Mouse (Mus musculus) hindbrain, embryonic 13.5 days (tissue): ENCODE data around the gene A830031A19Rik. TPM values are rescaled to one million over a fixed set of nuclear protein-coding genes. Genes with fewer than 3 reads are reported as not detected.

Source experiments
- ATAC-seq: fragments of 200-750 bp; cut with Nextera tagmentation; 2 replicates; pipeline ENCODE4 v1.8.0; 2017; ENCODE audit warnings: moderate TSS enrichment; ENCODE audit not compliant: low FRiP score
- H3K27ac ChIP-seq: fragments of 300-500 bp; sonication (generic); 2 replicates; pipeline ENCODE4 v1.5.1; 2015; ENCODE audit warnings: inconsistent platforms, mild to moderate bottlenecking, moderate library complexity
- H3K27me3 ChIP-seq: fragments of 300-500 bp; sonication (generic); 2 replicates; pipeline ENCODE4 v1.6.1; 2015; ENCODE audit warnings: mild to moderate bottlenecking, inconsistent platforms
- H3K36me3 ChIP-seq: fragments of 300-500 bp; sonication (generic); 2 replicates; pipeline ENCODE4 v1.6.1; 2015; ENCODE audit warnings: mild to moderate bottlenecking, inconsistent platforms
- H3K4me1 ChIP-seq: fragments of 300-500 bp; sonication (generic); replicated peaks from 2 replicates; pipeline ENCODE4 v1.6.1; 2015; ENCODE audit warnings: inconsistent platforms
- H3K4me2 ChIP-seq: fragments of 300-500 bp; sonication (generic); 2 replicates; pipeline ENCODE4 v1.6.1; 2015; ENCODE audit warnings: inconsistent platforms, mild to moderate bottlenecking, moderate library complexity
- H3K4me3 ChIP-seq: fragments of 300-500 bp; sonication (generic); 2 replicates; pipeline ENCODE4 v1.5.1; 2015; ENCODE audit warnings: mild to moderate bottlenecking, inconsistent platforms
- H3K9ac ChIP-seq: fragments of 300-500 bp; sonication (generic); 2 replicates; pipeline ENCODE4 v1.6.1; 2015; ENCODE audit warnings: mild to moderate bottlenecking, inconsistent platforms
- H3K9me3 ChIP-seq: fragments of 300-500 bp; sonication (generic); 2 replicates; pipeline ENCODE4 v1.6.1; 2016; ENCODE audit warnings: inconsistent platforms
- WGBS: fragments of 180-500 bp; shearing (Covaris S2); methylation state at CpG from one replicate; pipeline ENCODE4 v1.1.7; 2015; 5-methylcytosine and 5-hydroxymethylcytosine counted together
- polyA plus RNA-seq: library from polyadenylated mRNA; unstranded; fragments of >200 nt; fragmentation: Nextera tagmentation; extraction: Ambion mirVana; gene quantifications from 2 replicates; pipeline ENCODE4 v1.2.1, GENCODE M21; 2015

The A830031A19Rik gene
- polyA plus RNA-seq, 1 experiment from 2014 or later = 0.23 TPM

DNA sequence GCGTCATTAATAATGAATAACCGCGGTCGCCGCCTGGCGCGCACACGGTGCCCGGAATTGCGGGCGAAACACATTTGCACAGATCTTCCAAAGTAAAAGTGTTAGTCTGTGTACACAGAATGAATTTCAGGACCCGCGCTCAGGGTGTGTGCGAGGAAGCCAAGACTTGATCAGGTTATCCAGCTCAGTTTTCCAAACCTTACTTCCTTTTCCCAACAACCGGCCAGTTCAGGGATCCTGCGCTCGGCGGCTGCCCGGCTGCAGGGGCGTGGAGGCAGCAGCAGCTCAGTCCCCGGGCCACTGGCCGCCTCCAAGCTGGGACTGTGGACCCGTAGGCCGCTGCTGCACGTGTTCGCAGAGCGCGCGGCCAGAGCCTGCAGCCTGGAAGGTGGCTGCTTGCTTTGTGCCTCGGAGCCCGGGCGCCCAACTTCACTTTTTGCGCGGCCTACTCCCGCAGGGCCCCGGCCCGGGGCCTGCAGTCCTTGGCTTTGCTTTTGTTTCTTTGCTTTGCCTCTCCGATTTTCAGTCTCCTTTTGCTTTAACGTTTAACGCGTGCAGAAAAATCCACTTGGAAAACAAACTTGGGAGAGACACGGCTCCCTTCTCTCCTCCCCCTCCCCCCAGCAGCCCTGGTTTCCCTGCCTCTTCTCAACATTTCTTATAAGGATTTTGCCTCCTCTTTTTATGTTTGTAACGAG lies 7.0 kb upstream of the A830031A19Rik start:
- WGBS = under 1% methylated on average over 43 of the region's 43 CpGs
- peak; percentile 12; the same call in 1 of the 2 replicates for ATAC-seq
- H3K4me1 ChIP-seq = peaks cover 40% of the 10 kb centered on the region
- peak overlapping the region; percentile 86 for H3K4me3 ChIP-seq
- H3K27ac ChIP-seq = peak overlapping the region; percentile 100
- H3K36me3 ChIP-seq = peaks cover 17% of the 10 kb centered on the region
- peak overlapping the region; percentile 99 for H3K9ac ChIP-seq
- H3K27me3 ChIP-seq = no peaks in the 10 kb centered on the region
- no peaks in the 10 kb centered on the region for H3K9me3 ChIP-seq
- peak overlapping the region; percentile 99 for H3K4me2 ChIP-seq

DNA sequence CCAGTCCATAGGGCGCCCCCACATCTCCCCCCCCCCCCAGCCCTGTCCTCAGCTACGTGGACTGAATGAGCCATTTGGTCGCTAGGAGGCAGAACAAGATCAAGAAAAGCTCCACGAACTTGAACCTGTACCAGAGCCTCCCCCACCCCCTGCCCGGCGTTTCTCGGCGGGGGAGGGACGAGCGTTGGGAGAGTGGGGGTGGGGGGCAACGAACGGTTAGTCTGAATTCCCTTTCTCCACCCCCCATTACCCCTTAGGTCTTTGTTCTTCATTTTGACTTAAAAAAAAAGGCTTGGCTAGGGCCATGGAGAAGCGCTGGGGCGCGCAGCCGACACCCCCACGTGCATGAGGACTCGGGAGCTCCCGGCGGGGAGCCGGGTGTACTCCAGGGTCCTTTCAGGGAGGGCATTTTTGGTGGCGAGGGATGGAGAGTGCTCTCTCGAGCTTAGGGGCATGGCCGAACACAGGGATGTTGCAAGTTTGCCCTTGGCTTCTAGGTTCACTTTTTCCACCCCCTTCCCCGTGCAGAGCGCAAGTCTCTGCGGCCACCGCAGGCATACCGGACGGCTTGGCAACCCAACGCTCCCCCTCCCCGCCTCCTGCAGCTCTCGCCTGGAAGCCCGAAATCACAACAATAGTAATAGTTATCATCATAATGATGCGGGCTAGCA lies 6.3 kb upstream of the A830031A19Rik start:
- H3K4me2 ChIP-seq = peak overlapping the region; percentile 99
- H3K4me3 ChIP-seq = peak overlapping the region; percentile 86
- peaks cover 33% of the 10 kb centered on the region for H3K4me1 ChIP-seq
- H3K36me3 ChIP-seq = peaks cover 10% of the 10 kb centered on the region
- under 1% methylated on average over 34 of the region's 35 CpGs for WGBS
- H3K27ac ChIP-seq = peak overlapping the region; percentile 100
- no peaks in the 10 kb centered on the region for H3K9me3 ChIP-seq
- H3K27me3 ChIP-seq = no peaks in the 10 kb centered on the region
- peak overlapping the region; percentile 99 for H3K9ac ChIP-seq
- ATAC-seq = peak; percentile 72

DNA sequence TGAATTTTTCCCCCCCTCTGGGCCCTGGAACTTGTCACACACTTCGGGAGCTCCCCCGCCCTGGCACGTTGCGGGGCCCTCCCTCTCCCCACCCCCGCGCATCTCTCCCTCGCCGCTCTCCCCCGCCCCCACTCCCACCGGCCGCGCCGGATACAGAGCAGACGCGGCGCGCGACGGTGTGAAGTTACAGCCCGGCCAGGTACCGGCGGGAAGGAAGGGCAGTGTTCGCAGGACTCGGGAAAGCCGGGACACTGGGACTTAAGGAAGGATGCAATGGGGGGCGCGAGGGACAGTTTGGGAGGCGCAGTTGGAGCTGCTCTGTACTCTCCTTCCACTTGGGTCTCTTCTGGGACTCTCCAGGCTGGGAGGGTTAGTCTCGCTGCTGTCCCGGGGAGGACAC lies 5.7 kb upstream of the A830031A19Rik start:
- peak overlapping the region; percentile 99 for H3K4me2 ChIP-seq
- H3K27me3 ChIP-seq = no peaks in the 10 kb centered on the region
- H3K27ac ChIP-seq = peak overlapping the region; percentile 100
- peaks cover 29% of the 10 kb centered on the region for H3K4me1 ChIP-seq
- H3K9ac ChIP-seq = peak overlapping the region; percentile 99
- H3K9me3 ChIP-seq = no peaks in the 10 kb centered on the region
- H3K36me3 ChIP-seq = peaks cover 4% of the 10 kb centered on the region
- H3K4me3 ChIP-seq = peak overlapping the region; percentile 86
- WGBS = under 1% methylated on average over 30 of the region's 30 CpGs
- ATAC-seq = peak; percentile 41

DNA sequence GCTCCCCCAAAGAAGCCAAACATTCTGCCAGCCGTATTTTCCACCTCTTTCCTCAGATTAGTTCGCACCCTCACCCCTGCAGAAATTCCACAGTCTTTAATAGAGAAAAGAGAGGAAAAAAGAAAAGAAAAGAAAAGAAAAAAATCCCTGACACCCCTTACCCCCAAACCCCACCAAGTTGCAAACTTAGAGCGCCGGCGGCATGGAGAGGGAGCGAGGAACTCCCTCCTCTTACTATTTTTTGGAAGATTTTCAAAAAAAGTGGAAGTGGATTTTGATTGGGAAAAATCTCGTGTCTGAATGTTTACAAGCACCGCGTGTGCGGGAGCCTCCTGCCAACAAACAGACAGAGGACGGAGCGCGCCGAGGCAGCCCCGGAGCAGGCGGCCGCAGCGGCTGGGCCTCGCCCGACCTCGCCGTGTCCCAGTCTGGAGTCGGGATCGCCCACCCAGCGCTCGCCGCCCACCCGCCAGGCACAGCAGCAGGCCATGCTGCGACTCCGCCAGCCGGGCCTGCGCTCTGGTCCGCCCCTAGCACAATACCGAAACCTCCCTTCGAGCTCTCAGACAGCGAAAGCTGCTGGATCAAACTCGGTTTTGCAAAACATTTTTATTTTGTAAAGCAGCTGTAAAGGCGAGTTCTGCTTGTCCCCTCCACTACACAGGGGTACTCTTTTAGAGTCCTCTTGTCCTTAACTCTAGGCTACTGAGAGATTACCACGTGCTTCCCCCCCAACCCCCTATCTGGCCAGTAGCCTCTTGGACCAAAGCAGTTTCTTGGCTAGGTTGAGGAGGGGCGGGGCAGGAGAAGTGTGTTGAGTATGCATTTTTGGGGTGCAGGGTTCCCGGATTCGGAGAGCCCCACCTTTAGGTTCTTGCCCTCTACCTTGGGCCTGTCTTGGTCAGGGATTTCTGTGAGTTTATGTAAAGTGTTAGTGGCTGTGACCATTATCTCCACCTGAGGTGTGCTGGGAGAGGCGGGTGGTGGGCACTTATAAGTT lies 4.8 kb upstream of the A830031A19Rik start:
- H3K27ac ChIP-seq = peak overlapping the region; percentile 100
- no peaks in the 10 kb centered on the region for H3K36me3 ChIP-seq
- H3K27me3 ChIP-seq = no peaks in the 10 kb centered on the region
- WGBS = under 1% methylated on average over 43 of the region's 43 CpGs
- peak overlapping the region; percentile 86 for H3K4me3 ChIP-seq
- no peak for ATAC-seq
- peak overlapping the region; percentile 99 for H3K4me2 ChIP-seq
- no peaks in the 10 kb centered on the region for H3K9me3 ChIP-seq
- H3K9ac ChIP-seq = peak overlapping the region; percentile 99
- H3K4me1 ChIP-seq = peaks cover 31% of the 10 kb centered on the region

DNA sequence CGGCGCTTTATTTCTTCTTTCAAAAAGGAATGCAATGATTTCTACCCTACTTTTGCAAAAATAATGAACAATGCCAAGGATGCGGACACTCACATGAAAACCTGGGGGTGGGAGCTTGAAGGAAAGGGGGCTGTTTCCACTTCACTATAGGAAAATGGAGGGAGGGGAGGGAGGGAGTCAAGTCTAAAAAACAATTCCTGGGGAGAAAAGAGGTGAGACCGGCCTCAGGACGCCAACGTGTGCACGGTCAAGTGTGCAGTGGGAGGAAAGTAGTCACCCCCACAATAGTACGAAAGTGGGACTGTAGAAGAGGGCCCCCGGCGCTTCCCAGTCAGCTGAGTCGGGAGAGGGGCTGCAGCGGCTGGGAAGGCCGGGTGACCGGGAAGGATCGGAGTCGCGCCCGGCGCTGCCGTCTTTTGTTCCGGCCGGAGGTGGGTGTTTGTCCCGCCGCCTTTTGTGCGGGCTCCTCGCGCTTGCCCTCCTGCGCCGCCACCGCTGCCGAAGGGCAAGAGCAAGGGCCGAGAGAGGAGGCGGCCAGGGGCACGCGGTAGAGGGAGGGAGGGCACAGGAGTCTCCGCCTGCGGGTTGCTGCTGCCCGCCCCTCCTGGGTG lies 4.0 kb upstream of the A830031A19Rik start:
- H3K27me3 ChIP-seq = no peaks in the 10 kb centered on the region
- peaks cover 33% of the 10 kb centered on the region for H3K4me1 ChIP-seq
- H3K9me3 ChIP-seq = no peaks in the 10 kb centered on the region
- no peak for ATAC-seq
- no peaks in the 10 kb centered on the region for H3K36me3 ChIP-seq
- peak overlapping the region; percentile 86 for H3K4me3 ChIP-seq
- WGBS = under 1% methylated on average over 38 of the region's 38 CpGs
- peak overlapping the region; percentile 99 for H3K9ac ChIP-seq
- H3K27ac ChIP-seq = peak overlapping the region; percentile 100
- peak overlapping the region; percentile 99 for H3K4me2 ChIP-seq

DNA sequence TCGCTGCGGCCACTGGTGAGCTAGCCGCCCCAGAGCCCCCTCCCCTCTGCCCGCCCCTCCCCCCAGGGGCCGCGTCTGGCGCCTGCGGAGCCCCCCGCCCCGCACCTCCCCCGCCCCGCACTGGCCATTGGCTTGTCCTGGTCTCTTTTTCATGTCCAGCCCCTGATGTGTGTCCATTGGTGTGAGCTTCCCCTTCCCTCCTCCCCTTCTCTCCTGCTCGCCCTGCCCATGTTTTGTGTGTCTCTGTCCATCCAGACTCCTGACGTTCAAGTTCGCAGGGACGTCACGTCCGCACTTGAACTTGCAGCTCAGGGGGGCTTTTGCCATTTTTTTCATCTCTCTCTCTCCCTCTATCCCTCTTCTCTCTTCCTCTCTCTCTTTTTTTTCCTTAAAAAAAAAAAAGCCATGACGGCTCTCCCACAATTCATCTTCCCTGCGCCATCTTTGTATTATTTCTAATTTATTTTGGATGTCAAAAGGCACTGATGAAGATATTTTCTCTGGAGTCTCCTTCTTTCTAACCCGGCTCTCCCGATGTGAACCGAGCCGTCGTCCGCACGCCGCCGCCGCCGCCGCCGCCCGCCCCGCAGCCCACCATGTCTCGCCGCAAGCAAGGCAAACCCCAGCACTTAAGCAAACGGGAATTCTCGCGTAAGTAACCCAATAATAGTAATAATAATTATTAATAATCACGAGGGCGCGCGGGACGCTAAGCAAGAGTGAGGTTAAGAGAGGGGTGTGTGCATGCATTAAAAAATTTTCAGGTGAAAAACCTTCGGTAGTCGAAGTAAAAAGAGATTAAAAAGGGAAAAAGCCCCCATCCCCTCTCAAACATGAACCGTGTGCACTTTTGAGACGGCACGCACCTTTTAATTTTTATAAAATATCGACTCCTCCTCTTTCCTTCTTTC lies 3.2 kb upstream of the A830031A19Rik start, which contains the start of gene Bcl11a:
Gene Bcl11a, plus strand, starts transcription at position 262 of the 911 bp plus-strand sequence.
- no peaks in the 10 kb centered on the region for H3K9me3 ChIP-seq
- peaks cover 31% of the 10 kb centered on the region for H3K4me1 ChIP-seq
- H3K9ac ChIP-seq = peak within 1 kb of the TSS; percentile 99
- peak within 1 kb of the TSS; percentile 99 for H3K4me2 ChIP-seq
- H3K27ac ChIP-seq = peak within 1 kb of the TSS; percentile 100
- H3K27me3 ChIP-seq = no peaks in the 10 kb centered on the region
- H3K36me3 ChIP-seq = no peaks in the 10 kb centered on the region
- ATAC-seq = peak; percentile 67
- H3K4me3 ChIP-seq = peak within 1 kb of the TSS; percentile 86
- WGBS = under 1% methylated on average over 39 of the region's 51 CpGs

DNA sequence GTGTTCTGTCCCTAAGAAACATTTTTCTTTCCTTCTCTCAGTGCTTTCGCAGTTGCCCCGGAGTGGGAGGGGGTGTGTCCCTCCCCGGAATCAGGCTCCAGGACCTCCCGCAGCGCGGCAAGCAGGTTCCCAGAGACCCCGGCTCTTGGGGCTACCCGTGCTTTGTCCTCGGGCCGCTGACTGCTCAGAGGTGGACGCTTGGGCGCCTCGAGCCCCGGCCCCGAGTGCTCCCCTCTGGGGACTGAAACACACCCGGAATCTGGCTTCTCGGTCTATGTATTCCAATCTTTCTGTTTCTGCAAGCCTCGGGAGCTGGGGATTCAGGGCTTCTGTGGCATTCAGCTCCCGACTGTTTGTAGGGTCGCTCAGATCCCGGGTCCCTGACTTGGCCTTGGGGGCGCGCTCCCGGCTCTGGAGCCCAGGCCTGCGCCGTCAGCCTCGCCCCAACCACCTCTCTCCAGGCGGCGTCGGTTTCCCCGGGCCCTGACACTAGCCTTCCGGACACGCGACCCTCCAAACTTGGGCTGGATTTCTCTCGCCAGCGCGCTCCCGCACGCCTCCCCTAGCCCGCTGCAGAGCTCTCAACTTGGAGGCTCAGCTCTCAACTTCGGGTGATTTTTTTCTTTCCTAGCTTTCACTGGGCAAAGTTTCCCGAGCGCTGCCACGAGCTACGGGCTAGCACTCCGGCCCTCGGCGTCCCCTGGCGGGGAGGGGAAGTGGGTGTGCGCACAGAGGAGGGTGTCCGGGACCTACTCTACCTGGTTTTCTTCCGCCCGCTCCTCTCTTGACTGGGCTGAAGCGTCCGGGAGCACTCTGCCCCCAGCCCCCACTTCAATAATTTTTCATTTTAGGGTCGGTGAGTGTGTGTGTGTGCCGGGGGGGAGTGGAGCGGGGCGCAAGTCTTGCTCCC lies 2.2 kb upstream of the A830031A19Rik start:
- H3K4me3 ChIP-seq = peak overlapping the region; percentile 86
- under 1% methylated on average over 55 of the region's 59 CpGs for WGBS
- H3K9ac ChIP-seq = peak overlapping the region; percentile 99
- peak overlapping the region; percentile 99 for H3K4me2 ChIP-seq
- H3K9me3 ChIP-seq = no peaks in the 10 kb centered on the region
- H3K27ac ChIP-seq = peak overlapping the region; percentile 100
- H3K4me1 ChIP-seq = peaks cover 30% of the 10 kb centered on the region
- ATAC-seq = peak; percentile 43
- H3K27me3 ChIP-seq = no peaks in the 10 kb centered on the region
- H3K36me3 ChIP-seq = no peaks in the 10 kb centered on the region

DNA sequence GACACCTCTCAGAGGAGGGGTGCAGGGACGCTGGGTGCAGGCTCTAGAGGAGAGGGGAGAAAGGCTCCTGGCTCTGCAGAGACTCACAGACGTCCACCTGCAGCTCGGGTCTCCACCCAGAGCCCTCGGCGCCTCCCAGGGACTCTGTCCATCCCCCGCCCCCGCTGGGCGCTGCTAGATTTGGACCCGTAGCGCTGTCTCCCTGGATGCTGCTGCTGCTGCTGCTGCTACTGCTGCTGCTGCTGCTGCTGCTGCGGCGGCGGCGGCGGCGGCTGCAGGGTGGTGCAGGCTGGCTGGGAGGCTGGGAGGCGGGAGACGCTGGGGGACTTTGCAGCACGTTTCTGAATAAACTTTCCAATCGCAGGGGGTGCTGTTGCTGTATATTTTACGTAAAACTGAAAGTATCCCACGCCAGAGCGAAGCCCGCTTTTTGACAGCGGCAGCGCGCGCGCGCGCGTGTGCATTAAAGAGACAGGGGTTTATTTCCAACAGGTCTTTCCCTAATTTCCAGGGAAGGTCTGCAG lies 1.3 kb upstream of the A830031A19Rik start:
- H3K4me2 ChIP-seq = peak overlapping the region; percentile 99
- peaks cover 30% of the 10 kb centered on the region for H3K4me1 ChIP-seq
- under 1% methylated on average over 32 of the region's 32 CpGs for WGBS
- ATAC-seq = peak; percentile 11
- no peaks in the 10 kb centered on the region for H3K36me3 ChIP-seq
- peak overlapping the region; percentile 100 for H3K27ac ChIP-seq
- H3K4me3 ChIP-seq = peak overlapping the region; percentile 86
- no peaks in the 10 kb centered on the region for H3K9me3 ChIP-seq
- peak overlapping the region; percentile 99 for H3K9ac ChIP-seq
- no peaks in the 10 kb centered on the region for H3K27me3 ChIP-seq

DNA sequence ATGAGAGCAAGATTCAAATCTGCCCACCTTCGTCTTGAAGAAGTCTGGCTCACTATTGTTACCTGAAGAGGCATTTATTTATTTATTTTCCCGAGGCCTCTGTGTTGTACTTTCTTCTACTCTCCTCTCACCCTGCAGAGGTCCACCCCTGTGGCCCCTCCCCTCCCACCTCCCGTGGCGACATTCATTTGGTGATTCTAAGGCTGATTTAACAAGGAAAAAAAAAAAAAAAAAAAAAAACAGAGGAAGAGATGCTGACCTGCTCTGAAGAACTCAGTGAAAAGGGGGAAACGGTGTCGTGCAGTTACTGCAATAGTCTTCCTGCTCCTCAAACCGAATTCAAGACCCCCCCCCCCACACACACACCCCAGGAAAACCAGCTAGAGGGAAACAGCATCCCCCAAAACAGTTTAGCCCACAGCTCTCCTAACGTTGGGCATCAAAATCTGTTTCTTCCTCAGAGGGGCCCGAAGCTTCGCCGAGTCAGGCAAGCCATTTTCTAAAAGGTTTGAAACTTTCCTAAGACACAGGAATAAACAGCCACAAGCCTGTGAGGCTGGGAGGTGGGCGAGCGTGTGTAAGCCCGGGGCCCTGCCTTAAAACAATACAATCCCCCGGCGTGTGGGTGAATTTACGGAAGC lies 752 bp upstream of the A830031A19Rik start:
- Histone ChIP-seq H3K36me3 (no peaks in the 10 kb centered on the region), H3K4me1 (peaks cover 30% of the 10 kb centered on the region), H3K4me2 (peak overlapping the region; percentile 99), H3K4me3 (peak overlapping the region; percentile 86), H3K27ac (peak overlapping the region; percentile 100), H3K27me3 (no peaks in the 10 kb centered on the region), H3K9ac (peak overlapping the region; percentile 99), H3K9me3 (no peaks in the 10 kb centered on the region)
- 0% methylated on average over 17 of the region's 17 CpGs for WGBS
- no peak for ATAC-seq
